Mouse (Mus musculus): ENCODE data around the gene Paqr9.

The Paqr9 gene

GRCm38 (mm10) chr9:95546679-95547078 lies 12.8 kb upstream of the Paqr9 start:
- no peak for DNase-seq

- no peak for DNase-seq
These were observed 9.6 kb upstream of the Paqr9 start for GRCm38 (mm10) chr9:95549626-95550411.

GRCm38 (mm10) chr9:95550856-95551774 lies 8.3 kb upstream of the Paqr9 start:
- no peak for DNase-seq

- peak; percentile 28 for DNase-seq
These were observed 7.2 kb upstream of the Paqr9 start for GRCm38 (mm10) chr9:95552175-95552705.

GRCm38 (mm10) chr9:95554231-95555221 lies 4.9 kb upstream of the Paqr9 start:
- no peak for DNase-seq

GRCm38 (mm10) chr9:95555233-95555740 lies 4.2 kb upstream of the Paqr9 start:
- DNase-seq, result no peak

GRCm38 (mm10) chr9:95556067-95556512 lies 3.4 kb upstream of the Paqr9 start:
- no peak for DNase-seq

- no peak for DNase-seq
These were observed 1.7 kb upstream of the Paqr9 start for GRCm38 (mm10) chr9:95557722-95558121.

GRCm38 (mm10) chr9:95558726-95559058 lies 765 bp upstream of the Paqr9 start:
- no peak for DNase-seq

- peak; percentile 75 for DNase-seq
These were observed 679 bp downstream of the Paqr9 start for GRCm38 (mm10) chr9:95559936-95560735.

GRCm38 (mm10) chr9:95564047-95564446 lies 4.6 kb downstream of the Paqr9 start:
- DNase-seq, result no peak

GRCm38 (mm10) chr9:95566394-95566793 lies 6.9 kb downstream of the Paqr9 start:
- no peak for DNase-seq

- DNase-seq, result no peak
These were observed 7.5 kb downstream of the Paqr9 start for GRCm38 (mm10) chr9:95566931-95567330.

- DNase-seq, result no peak
These were observed 9.8 kb downstream of the Paqr9 start for GRCm38 (mm10) chr9:95569249-95569648.

- no peak for DNase-seq
These were observed 10.5 kb downstream of the Paqr9 start for GRCm38 (mm10) chr9:95569966-95570365.

- DNase-seq, result no peak
These were observed 11.1 kb downstream of the Paqr9 start for GRCm38 (mm10) chr9:95570604-95571003.

- no peak for DNase-seq
These were observed 12.0 kb downstream of the Paqr9 start for GRCm38 (mm10) chr9:95571494-95571893.

- no peak for DNase-seq
These were observed 13.1 kb downstream of the Paqr9 start for GRCm38 (mm10) chr9:95572558-95572957.

- no peak for DNase-seq
These were observed 14.7 kb downstream of the Paqr9 start for GRCm38 (mm10) chr9:95574116-95574515.

- no peak for DNase-seq
These were observed 18.0 kb downstream of the Paqr9 start for GRCm38 (mm10) chr9:95577502-95577901.

- DNase-seq, result no peak
These were observed 19.0 kb downstream of the Paqr9 start for GRCm38 (mm10) chr9:95578366-95578895.

Data from right cerebral cortex, postnatal 25 days (tissue).